Mouse (Mus musculus): Measurements from ENCODE around the gene Pou4f2. TPM values are rescaled to one million over a fixed set of nuclear protein-coding genes. Genes with fewer than 3 reads are reported as not detected.

Gene Pou4f2
- polyA plus RNA-seq, 1 experiment, result 0.04 TPM

DNA sequence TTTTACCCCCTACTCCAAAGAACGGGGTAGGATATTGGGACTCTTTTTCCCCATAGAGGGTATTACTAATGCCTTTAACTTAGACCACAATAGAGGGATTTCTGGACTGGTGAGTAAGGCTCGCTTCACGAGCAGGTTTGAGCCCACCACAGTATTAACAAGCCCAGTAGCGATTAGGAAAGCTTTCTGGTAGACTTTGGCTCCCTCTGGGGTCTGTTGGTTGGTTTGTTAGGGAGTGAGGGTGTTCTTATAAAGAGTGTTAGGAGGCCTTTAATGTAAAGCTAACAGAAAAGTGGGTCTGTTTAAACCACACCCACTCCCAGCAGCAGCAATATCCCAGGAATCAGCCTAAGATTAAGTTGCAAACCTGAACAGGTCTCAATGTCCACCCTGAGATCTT lies 17.2 kb downstream of the Pou4f2 start:
- H3K36me3 ChIP-seq (ENCODE audit: control insufficient read depth, insufficient read depth, low read length), result no peaks in the 10 kb centered on the region
- no peak overlapping the region for H3K4me3 ChIP-seq (ENCODE audit: control insufficient read depth, low read depth, low read length)

DNA sequence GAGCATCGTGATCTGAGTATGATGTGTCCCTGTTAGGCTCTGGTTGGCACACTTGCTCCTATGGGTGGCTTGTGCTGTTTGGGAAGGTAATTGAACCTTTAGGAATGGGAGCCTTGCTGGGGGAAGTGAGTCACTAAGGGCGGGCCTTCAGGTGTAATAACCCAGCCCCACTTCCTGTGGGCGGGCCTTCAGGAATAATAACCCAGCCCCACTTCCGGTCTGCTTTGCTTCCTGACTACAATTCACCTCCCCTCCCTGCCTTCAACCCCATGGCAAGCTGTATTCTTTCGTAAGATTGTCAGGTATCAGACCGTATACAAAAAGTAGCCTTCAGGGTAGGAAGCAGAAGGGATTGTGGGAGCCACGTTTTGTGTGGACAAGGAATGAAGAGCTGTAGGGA lies 45.7 kb downstream of the Pou4f2 start:
- peak overlapping the region; percentile 45; the same call in 1 of the 2 replicates for H3K4me3 ChIP-seq (ENCODE audit: control insufficient read depth, low read depth, low read length)
- no peak for TF ChIP-seq POLR2A (IDR thresholded peaks at IDR 0.05; ENCODE audit: control insufficient read depth, low read depth, low read length)
- no peak for TF ChIP-seq CTCF (IDR thresholded peaks at IDR 0.05; ENCODE audit: control insufficient read depth, insufficient read depth, insufficient replicate concordance, low read depth, low read length)
- no peaks in the 10 kb centered on the region for H3K27me3 ChIP-seq (ENCODE audit: control insufficient read depth, insufficient read depth, low read length)
- H3K27ac ChIP-seq (ENCODE audit: control insufficient read depth, insufficient read depth, low read depth, low read length), result no peak overlapping the region
- H3K36me3 ChIP-seq (ENCODE audit: control insufficient read depth, insufficient read depth, low read length), result no peaks in the 10 kb centered on the region
- peaks cover 3% of the 10 kb centered on the region; the same call in 1 of the 2 replicates for H3K4me1 ChIP-seq (ENCODE audit: control insufficient read depth, insufficient read depth, low read length)

More for the DNA sequence above, 17.2 kb downstream of the Pou4f2 start:
- no peak for TF ChIP-seq POLR2A (IDR thresholded peaks at IDR 0.05; ENCODE audit: control insufficient read depth, low read depth, low read length)
- no peak for TF ChIP-seq CTCF (IDR thresholded peaks at IDR 0.05; ENCODE audit: control insufficient read depth, insufficient read depth, insufficient replicate concordance, low read depth, low read length)
- Histone ChIP-seq H3K27me3 (ENCODE audit: control insufficient read depth, insufficient read depth, low read length) (no peaks in the 10 kb centered on the region), H3K4me1 (ENCODE audit: control insufficient read depth, insufficient read depth, low read length) (peaks cover 4% of the 10 kb centered on the region), H3K27ac (ENCODE audit: control insufficient read depth, insufficient read depth, low read depth, low read length) (no peak overlapping the region)

Other genes starting within 250 kb of the Pou4f2 start
- 160 and 164 TPM in 2 replicates for gene Ttc29, start 223.3 kb downstream of the Pou4f2 start, polyA plus RNA-seq (2012; rRNA removed)
- gene Rbmxl1, start 72.3 kb upstream of the Pou4f2 start, polyA plus RNA-seq (2012; rRNA removed), result 17.3 and 18.1 TPM in 2 replicates
- 10.8 and 11.5 TPM in 2 replicates for gene Slc10a7, start 72.7 kb upstream of the Pou4f2 start, polyA plus RNA-seq (2012; rRNA removed)

Data from testis, adult 2 months (tissue).